Mouse (Mus musculus): ENCODE measurements around the gene Nova2. TPM values are rescaled to one million over a fixed set of nuclear protein-coding genes. Genes with fewer than 3 reads are reported as not detected.

Nova2 gene
- polyA plus RNA-seq, 1 experiment from 2014 or later: 0.93 TPM

- H3K4me3 ChIP-seq (ENCODE audit: low read depth, low read length): peak overlapping the region; percentile 85
- peak overlapping the region; percentile 91 for H3K9ac ChIP-seq (ENCODE audit: low read depth, low read length)
- peaks cover 10% of the 10 kb centered on the region; the same call in 1 of the 2 replicates for H3K36me3 ChIP-seq (ENCODE audit: control insufficient read depth, insufficient read depth, low read length)
- 6% methylated on average over 34 of the region's 34 CpGs for WGBS (ENCODE audit: insufficient replicate concordance)
- peaks cover 29% of the 10 kb centered on the region for H3K4me1 ChIP-seq (ENCODE audit: control insufficient read depth, insufficient read depth, low read length)
- H3K4me2 ChIP-seq: peak overlapping the region; percentile 100
- no peak for ATAC-seq (replicated peaks; ENCODE audit: insufficient number of reproducible peaks, low FRiP score, low TSS enrichment)
- no peaks in the 10 kb centered on the region for H3K9me3 ChIP-seq (replicated peaks; ENCODE audit: control insufficient read depth, low read length)
- H3K27me3 ChIP-seq (ENCODE audit: control insufficient read depth, insufficient read depth, low read length): no peaks in the 10 kb centered on the region
- peak overlapping the region; percentile 88; the same call in 1 of the 2 replicates for H3K27ac ChIP-seq (ENCODE audit: low read depth, low read length)
Observed at GRCm38 (mm10) chr7:19004631-19005079, 79.0 kb downstream of the Nova2 start.

DNA sequence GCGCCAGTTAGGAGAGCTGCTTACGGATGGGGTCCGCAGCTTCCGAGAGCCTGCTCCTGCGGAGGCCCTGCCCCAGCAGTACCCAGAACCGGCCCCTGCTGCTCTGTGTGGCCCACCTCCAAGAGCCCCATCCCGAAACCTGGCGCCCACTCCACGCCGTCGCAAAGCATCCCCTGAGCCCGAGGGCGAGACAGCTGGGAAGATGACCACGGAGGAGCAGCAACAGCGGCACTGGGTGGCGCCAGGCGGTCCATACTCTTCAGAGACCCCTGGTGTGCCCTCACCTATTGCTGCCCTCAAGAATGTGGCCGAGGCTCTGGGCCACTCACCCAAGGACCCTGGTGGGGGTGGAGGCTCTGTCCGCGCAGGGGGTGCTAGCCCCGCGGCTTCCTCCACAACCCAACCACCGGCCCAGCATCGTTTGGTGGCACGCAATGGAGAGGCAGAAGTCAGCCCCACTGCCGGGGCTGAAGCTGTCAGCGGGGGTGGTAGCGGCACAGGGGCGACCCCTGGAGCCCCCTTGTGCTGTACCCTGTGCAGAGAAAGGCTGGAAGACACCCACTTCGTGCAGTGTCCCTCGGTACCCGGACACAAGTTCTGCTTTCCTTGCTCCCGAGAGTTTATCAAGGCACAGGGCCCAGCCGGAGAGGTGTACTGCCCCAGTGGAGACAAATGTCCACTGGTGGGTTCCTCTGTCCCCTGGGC lies 79.9 kb downstream of the Nova2 start:
- no peaks in the 10 kb centered on the region for H3K9me3 ChIP-seq (replicated peaks; ENCODE audit: control insufficient read depth, low read length)
- ATAC-seq (replicated peaks; ENCODE audit: insufficient number of reproducible peaks, low FRiP score, low TSS enrichment): no peak
- no peaks in the 10 kb centered on the region for H3K27me3 ChIP-seq (ENCODE audit: control insufficient read depth, insufficient read depth, low read length)
- peaks cover 29% of the 10 kb centered on the region for H3K4me1 ChIP-seq (ENCODE audit: control insufficient read depth, insufficient read depth, low read length)
- H3K9ac ChIP-seq (ENCODE audit: low read depth, low read length): peak overlapping the region; percentile 91; the same call in 1 of the 2 replicates
- 82% methylated on average over 34 of the region's 34 CpGs for WGBS (ENCODE audit: insufficient replicate concordance)
- peak overlapping the region; percentile 85 for H3K4me3 ChIP-seq (ENCODE audit: low read depth, low read length)
- H3K36me3 ChIP-seq (ENCODE audit: control insufficient read depth, insufficient read depth, low read length): peaks cover 10% of the 10 kb centered on the region; the same call in 1 of the 2 replicates
- peak overlapping the region; percentile 100 for H3K4me2 ChIP-seq
- no peak overlapping the region for H3K27ac ChIP-seq (ENCODE audit: low read depth, low read length)

- no peak overlapping the region for H3K9ac ChIP-seq (ENCODE audit: low read depth, low read length)
- no peak overlapping the region for H3K4me2 ChIP-seq
- 7% methylated on average over 12 of the region's 12 CpGs for WGBS (ENCODE audit: insufficient replicate concordance)
- H3K4me1 ChIP-seq (ENCODE audit: control insufficient read depth, insufficient read depth, low read length): peaks cover 26% of the 10 kb centered on the region
- no peaks in the 10 kb centered on the region for H3K9me3 ChIP-seq (replicated peaks; ENCODE audit: control insufficient read depth, low read length)
- H3K4me3 ChIP-seq (ENCODE audit: low read depth, low read length): no peak overlapping the region
- H3K36me3 ChIP-seq (ENCODE audit: control insufficient read depth, insufficient read depth, low read length): peaks cover 10% of the 10 kb centered on the region; the same call in 1 of the 2 replicates
- H3K27ac ChIP-seq (ENCODE audit: low read depth, low read length): no peak overlapping the region
- no peak for ATAC-seq (replicated peaks; ENCODE audit: insufficient number of reproducible peaks, low FRiP score, low TSS enrichment)
- no peaks in the 10 kb centered on the region for H3K27me3 ChIP-seq (ENCODE audit: control insufficient read depth, insufficient read depth, low read length)
Observed at GRCm38 (mm10) chr7:19006476-19006875, 80.8 kb downstream of the Nova2 start.

GRCm38 (mm10) chr7:19007026-19007977 lies 81.6 kb downstream of the Nova2 start:
- Histone ChIP-seq H3K4me2 (no peak overlapping the region), H3K27me3 (ENCODE audit: control insufficient read depth, insufficient read depth, low read length) (no peaks in the 10 kb centered on the region), H3K4me3 (ENCODE audit: low read depth, low read length) (no peak overlapping the region), H3K4me1 (ENCODE audit: control insufficient read depth, insufficient read depth, low read length) (peaks cover 30% of the 10 kb centered on the region), H3K9ac (ENCODE audit: low read depth, low read length) (no peak overlapping the region), H3K9me3 (replicated peaks; ENCODE audit: control insufficient read depth, low read length) (no peaks in the 10 kb centered on the region), H3K36me3 (ENCODE audit: control insufficient read depth, insufficient read depth, low read length) (peaks cover 10% of the 10 kb centered on the region; the same call in 1 of the 2 replicates), H3K27ac (ENCODE audit: low read depth, low read length) (no peak overlapping the region)
- 71% methylated on average over 13 of the region's 13 CpGs for WGBS (ENCODE audit: insufficient replicate concordance)
- ATAC-seq (replicated peaks; ENCODE audit: insufficient number of reproducible peaks, low FRiP score, low TSS enrichment): no peak

GRCm38 (mm10) chr7:19010581-19010980 lies 84.9 kb downstream of the Nova2 start:
- 70% methylated on average over 7 of the region's 7 CpGs for WGBS (ENCODE audit: insufficient replicate concordance)
- no peak overlapping the region for H3K9ac ChIP-seq (ENCODE audit: low read depth, low read length)
- H3K4me3 ChIP-seq (ENCODE audit: low read depth, low read length): no peak overlapping the region
- H3K4me1 ChIP-seq (ENCODE audit: control insufficient read depth, insufficient read depth, low read length): peaks cover 21% of the 10 kb centered on the region
- no peak overlapping the region for H3K4me2 ChIP-seq
- no peak overlapping the region for H3K27ac ChIP-seq (ENCODE audit: low read depth, low read length)
- no peaks in the 10 kb centered on the region for H3K9me3 ChIP-seq (replicated peaks; ENCODE audit: control insufficient read depth, low read length)
- ATAC-seq (replicated peaks; ENCODE audit: insufficient number of reproducible peaks, low FRiP score, low TSS enrichment): no peak
- no peaks in the 10 kb centered on the region for H3K27me3 ChIP-seq (ENCODE audit: control insufficient read depth, insufficient read depth, low read length)
- peaks cover 6% of the 10 kb centered on the region; the same call in 1 of the 2 replicates for H3K36me3 ChIP-seq (ENCODE audit: control insufficient read depth, insufficient read depth, low read length)

GRCm38 (mm10) chr7:19012025-19012621 lies 86.4 kb downstream of the Nova2 start:
- Histone ChIP-seq H3K9ac (ENCODE audit: low read depth, low read length) (peak overlapping the region; percentile 75), H3K4me3 (ENCODE audit: low read depth, low read length) (peak overlapping the region; percentile 37), H3K27ac (ENCODE audit: low read depth, low read length) (peak overlapping the region; percentile 50), H3K9me3 (replicated peaks; ENCODE audit: control insufficient read depth, low read length) (no peaks in the 10 kb centered on the region), H3K4me2 (peak overlapping the region; percentile 84), H3K27me3 (ENCODE audit: control insufficient read depth, insufficient read depth, low read length) (no peaks in the 10 kb centered on the region), H3K36me3 (ENCODE audit: control insufficient read depth, insufficient read depth, low read length) (no peaks in the 10 kb centered on the region), H3K4me1 (ENCODE audit: control insufficient read depth, insufficient read depth, low read length) (peaks cover 9% of the 10 kb centered on the region)
- 2% methylated on average over 31 of the region's 31 CpGs for WGBS (ENCODE audit: insufficient replicate concordance)
- peak; percentile 44; the same call in 1 of the 2 replicates for ATAC-seq (replicated peaks; ENCODE audit: insufficient number of reproducible peaks, low FRiP score, low TSS enrichment)

GRCm38 (mm10) chr7:19012882-19013281 lies 87.2 kb downstream of the Nova2 start:
- Histone ChIP-seq H3K9me3 (replicated peaks; ENCODE audit: control insufficient read depth, low read length) (no peaks in the 10 kb centered on the region), H3K27me3 (ENCODE audit: control insufficient read depth, insufficient read depth, low read length) (no peaks in the 10 kb centered on the region), H3K4me3 (ENCODE audit: low read depth, low read length) (no peak overlapping the region), H3K4me1 (ENCODE audit: control insufficient read depth, insufficient read depth, low read length) (peaks cover 9% of the 10 kb centered on the region), H3K9ac (ENCODE audit: low read depth, low read length) (no peak overlapping the region), H3K4me2 (peak overlapping the region; percentile 84; the same call in 1 of the 2 replicates), H3K27ac (ENCODE audit: low read depth, low read length) (no peak overlapping the region), H3K36me3 (ENCODE audit: control insufficient read depth, insufficient read depth, low read length) (no peaks in the 10 kb centered on the region)
- ATAC-seq (replicated peaks; ENCODE audit: insufficient number of reproducible peaks, low FRiP score, low TSS enrichment): no peak
- 42% methylated on average over 2 of the region's 2 CpGs for WGBS (ENCODE audit: insufficient replicate concordance)

DNA sequence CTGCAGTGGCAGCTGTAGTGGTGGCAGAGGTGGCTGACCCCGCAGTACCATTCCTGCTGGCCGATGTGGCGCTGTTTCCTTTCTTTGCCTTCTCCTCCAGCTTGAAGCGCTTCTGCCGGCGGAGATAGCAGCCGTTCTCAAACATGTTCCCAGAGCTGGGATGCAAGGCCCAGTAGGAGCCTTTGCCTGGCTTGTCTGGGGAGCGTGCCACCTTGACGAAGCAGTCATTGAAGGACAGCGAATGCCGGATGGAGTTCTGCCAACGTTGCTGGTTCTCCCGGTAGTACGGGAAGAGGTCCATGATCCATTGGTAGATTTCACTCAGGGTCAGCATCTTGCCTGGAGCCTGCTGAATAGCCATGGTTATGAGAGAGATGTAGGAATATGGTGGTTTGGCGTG lies 88.8 kb downstream of the Nova2 start:
- Histone ChIP-seq H3K4me3 (ENCODE audit: low read depth, low read length) (no peak overlapping the region), H3K27ac (ENCODE audit: low read depth, low read length) (no peak overlapping the region), H3K9ac (ENCODE audit: low read depth, low read length) (no peak overlapping the region), H3K4me2 (no peak overlapping the region), H3K27me3 (ENCODE audit: control insufficient read depth, insufficient read depth, low read length) (no peaks in the 10 kb centered on the region), H3K4me1 (ENCODE audit: control insufficient read depth, insufficient read depth, low read length) (peaks cover 9% of the 10 kb centered on the region), H3K36me3 (ENCODE audit: control insufficient read depth, insufficient read depth, low read length) (no peaks in the 10 kb centered on the region), H3K9me3 (replicated peaks; ENCODE audit: control insufficient read depth, low read length) (no peaks in the 10 kb centered on the region)
- no peak for ATAC-seq (replicated peaks; ENCODE audit: insufficient number of reproducible peaks, low FRiP score, low TSS enrichment)
- 46% methylated on average over 15 of the region's 15 CpGs for WGBS (ENCODE audit: insufficient replicate concordance)

Measured in heart, embryonic 11.5 days (tissue).